Mouse (Mus musculus) C2C12 (cell line): Measurements from ENCODE around the gene Mbd6. TPM values are rescaled to one million over a fixed set of nuclear protein-coding genes. Genes with fewer than 3 reads are reported as not detected.

ENCODE experiments used
- H3K27me3 ChIP-seq: one replicate; pipeline ENCODE4 v1.6.1; 2011; ENCODE audit not compliant: control insufficient read depth, insufficient read depth, insufficient read length
- H3K36me3 ChIP-seq: one replicate; pipeline ENCODE4 v1.6.1; 2011; ENCODE audit not compliant: control insufficient read depth, insufficient read depth
- H3K4me3 ChIP-seq: one replicate; pipeline ENCODE4 v1.5.1; 2011; ENCODE audit warnings: mild to moderate bottlenecking, control low read depth; ENCODE audit not compliant: poor library complexity, insufficient read depth, severe bottlenecking
- H3K79me2 ChIP-seq: one replicate; pipeline ENCODE4 v1.6.1; 2011; ENCODE audit not compliant: control insufficient read depth, insufficient read depth
- H3K79me3 ChIP-seq: one replicate; pipeline ENCODE4 v1.6.1; 2011; ENCODE audit warnings: low read depth, control low read depth
- H3ac ChIP-seq: one replicate; pipeline ENCODE3; 2011; ENCODE audit warnings: low read depth; ENCODE audit not compliant: control insufficient read depth, insufficient read length
- CEBPB ChIP-seq: IDR thresholded peaks from one replicate; pipeline ENCODE4 v1.6.1; 2011; ENCODE audit warnings: low read depth, mild to moderate bottlenecking, control low read depth, moderate library complexity
- CTCF ChIP-seq: IDR thresholded peaks from one replicate; pipeline ENCODE4 v1.5.1; 2011; ENCODE audit not compliant: control insufficient read depth, insufficient read depth, insufficient read length
- FOSL1 ChIP-seq: IDR thresholded peaks from one replicate; pipeline ENCODE4 v1.8.0; 2011; ENCODE audit warnings: mild to moderate bottlenecking, low read length; ENCODE audit not compliant: poor library complexity, insufficient read depth, severe bottlenecking
- MAX ChIP-seq: IDR thresholded peaks from one replicate; pipeline ENCODE4 v1.6.1; 2011; ENCODE audit warnings: mild to moderate bottlenecking, control low read depth
- MYOD1 ChIP-seq: IDR thresholded peaks from one replicate; pipeline ENCODE4 v1.6.1; 2011; ENCODE audit warnings: low read depth; ENCODE audit not compliant: control insufficient read depth, insufficient read length
- MYOG ChIP-seq: IDR thresholded peaks from one replicate; pipeline ENCODE4 v1.6.1; 2011; ENCODE audit not compliant: control insufficient read depth, insufficient read length; ENCODE audit errors: extremely low read depth
- USF1 ChIP-seq: IDR thresholded peaks from one replicate; pipeline ENCODE4 v1.6.1; 2011; ENCODE audit warnings: low read depth, mild to moderate bottlenecking, control low read depth, moderate library complexity
- polyA plus RNA-seq: library from polyadenylated mRNA; unstranded; fragments of >200 nt; fragmentation: generic; extraction: Trizol; gene quantifications from one replicate; pipeline ENCODE4 v1.2.1, GENCODE M21; 2012; ENCODE audit warnings: missing spikeins

The Mbd6 gene
- polyA plus RNA-seq, 1 experiment = 15.2 TPM

DNA sequence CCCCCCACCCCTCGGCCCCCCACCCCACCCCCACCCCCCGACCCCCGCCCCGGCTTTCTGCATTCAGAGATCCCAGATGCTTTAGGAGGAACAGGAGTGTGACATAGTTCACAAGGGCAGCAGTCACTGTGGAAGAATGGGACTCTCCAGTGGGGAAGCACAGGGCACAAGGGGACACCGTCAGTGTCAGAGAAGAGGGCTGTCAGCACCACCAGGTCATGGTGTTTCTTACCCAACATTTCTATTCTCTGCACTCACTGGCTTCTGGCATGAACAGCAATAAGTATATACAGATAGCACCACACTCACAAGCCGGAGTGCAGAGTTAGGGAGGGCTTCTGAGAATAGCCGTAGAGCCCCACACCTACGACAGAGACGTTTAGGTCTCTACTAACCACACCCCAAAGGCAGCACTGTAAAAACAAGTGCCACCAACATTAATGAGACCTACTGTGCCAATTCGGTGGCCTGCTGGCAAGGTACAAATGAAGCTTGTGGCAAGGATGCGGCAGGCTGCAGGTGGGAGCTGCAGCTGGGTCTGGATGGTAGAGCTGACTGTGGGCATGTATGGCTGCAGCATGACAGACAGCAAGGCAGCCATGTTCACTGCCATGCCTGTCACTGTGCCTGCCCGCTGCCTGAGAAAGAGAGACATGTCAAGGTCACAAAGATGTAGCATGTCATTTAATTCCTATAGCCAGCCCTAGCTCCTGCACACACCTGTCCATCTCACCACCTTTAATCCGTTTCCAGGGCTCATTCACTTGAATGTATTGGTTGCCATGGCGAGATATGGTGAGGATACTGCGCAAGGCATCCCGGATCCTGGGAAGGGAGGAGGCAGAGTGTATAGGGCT lies 8.4 kb upstream of the Mbd6 start:
- Histone ChIP-seq H3K36me3 (peaks cover 96% of the 10 kb centered on the region), H3K79me2 (peaks cover 31% of the 10 kb centered on the region), H3K4me3 (no peak overlapping the region), H3K79me3 (peaks cover 12% of the 10 kb centered on the region), H3K27me3 (no peaks in the 10 kb centered on the region), H3ac (no peak overlapping the region)
- TF ChIP-seq CEBPB (no peak), CTCF (no peak), MAX (no peak), MYOD1 (no peak), FOSL1 (no peak), USF1 (no peak), MYOG (no peak)

- H3K79me3 ChIP-seq = peaks cover 21% of the 10 kb centered on the region
- TF ChIP-seq CTCF = no peak
- no peak for TF ChIP-seq MYOD1
- TF ChIP-seq MAX = no peak
- TF ChIP-seq CEBPB = no peak
- TF ChIP-seq USF1 = no peak
- no peak for TF ChIP-seq FOSL1
- TF ChIP-seq MYOG = no peak
- no peak overlapping the region for H3K4me3 ChIP-seq
- H3ac ChIP-seq = no peak overlapping the region
- no peaks in the 10 kb centered on the region for H3K27me3 ChIP-seq
- peaks cover 93% of the 10 kb centered on the region for H3K36me3 ChIP-seq
- H3K79me2 ChIP-seq = peaks cover 42% of the 10 kb centered on the region
These were observed 7.4 kb upstream of the Mbd6 start for GRCm38 (mm10) chr10:127295986-127296794.

DNA sequence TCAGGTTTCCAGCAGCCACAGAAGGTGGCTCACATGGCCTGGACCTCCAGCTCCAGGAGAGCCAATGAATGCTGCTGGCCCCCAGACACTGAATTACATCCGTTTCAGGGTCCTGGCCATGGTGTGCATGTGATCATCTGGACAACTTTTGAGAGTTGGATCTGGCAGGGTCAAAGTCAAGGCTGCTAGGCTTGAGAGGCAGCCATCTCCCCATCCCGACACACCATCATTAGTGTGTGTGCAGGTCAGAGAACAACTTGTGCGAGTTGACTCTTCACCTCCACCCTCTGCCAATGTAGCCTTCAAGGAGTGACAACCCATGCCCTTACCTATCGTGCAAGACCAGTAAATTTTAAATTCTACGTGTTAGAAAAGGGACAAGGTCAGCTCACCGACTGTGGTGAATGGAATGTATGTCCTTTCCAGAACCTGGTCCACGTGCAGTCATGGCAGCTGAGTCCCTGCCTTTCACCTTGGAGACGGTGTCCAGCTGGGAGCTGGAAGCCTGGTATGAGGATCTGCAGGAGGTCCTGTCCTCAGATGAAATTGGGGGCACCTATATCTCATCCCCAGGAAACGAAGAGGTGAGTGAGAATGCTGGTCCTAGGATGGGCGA lies 6.2 kb upstream of the Mbd6 start:
- peaks cover 46% of the 10 kb centered on the region for H3K79me2 ChIP-seq
- TF ChIP-seq CEBPB = no peak
- no peak for TF ChIP-seq USF1
- no peak for TF ChIP-seq MYOG
- TF ChIP-seq FOSL1 = no peak
- no peak for TF ChIP-seq MAX
- no peak for TF ChIP-seq CTCF
- TF ChIP-seq MYOD1 = no peak
- no peak overlapping the region for H3K4me3 ChIP-seq
- peaks cover 81% of the 10 kb centered on the region for H3K36me3 ChIP-seq
- no peaks in the 10 kb centered on the region for H3K27me3 ChIP-seq
- no peak overlapping the region for H3ac ChIP-seq
- H3K79me3 ChIP-seq = peaks cover 25% of the 10 kb centered on the region

DNA sequence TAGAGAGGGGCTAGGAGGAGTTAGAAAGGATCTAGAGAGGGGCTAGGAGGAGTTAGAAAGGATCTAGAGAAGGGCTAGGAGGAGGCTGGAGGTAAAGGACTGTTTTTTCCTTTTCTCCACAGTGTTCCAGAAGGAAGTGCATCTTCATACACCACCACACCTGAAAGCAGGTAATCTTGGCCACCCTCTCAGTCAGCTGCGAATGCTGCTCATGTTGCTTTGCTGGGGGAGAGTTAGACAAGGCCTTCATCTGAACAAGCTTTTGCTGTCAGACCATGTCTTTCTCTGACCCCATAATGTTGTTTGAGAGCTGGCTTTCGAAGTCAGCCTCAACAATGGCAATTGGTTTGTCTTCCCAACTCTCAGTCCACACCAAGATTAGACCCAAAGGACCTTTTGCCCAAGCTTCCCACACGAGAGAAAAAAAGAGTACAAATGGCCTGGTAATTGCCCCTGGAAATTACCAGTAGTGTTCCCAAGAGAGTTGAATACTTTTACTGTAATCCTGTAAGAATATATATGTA lies 4.8 kb upstream of the Mbd6 start:
- Histone ChIP-seq H3ac (no peak overlapping the region), H3K4me3 (no peak overlapping the region), H3K27me3 (no peaks in the 10 kb centered on the region), H3K79me3 (peaks cover 25% of the 10 kb centered on the region), H3K36me3 (peaks cover 68% of the 10 kb centered on the region), H3K79me2 (peaks cover 46% of the 10 kb centered on the region)
- TF ChIP-seq CTCF (no peak), MYOG (no peak), FOSL1 (no peak), MAX (no peak), MYOD1 (no peak), CEBPB (no peak), USF1 (no peak)

DNA sequence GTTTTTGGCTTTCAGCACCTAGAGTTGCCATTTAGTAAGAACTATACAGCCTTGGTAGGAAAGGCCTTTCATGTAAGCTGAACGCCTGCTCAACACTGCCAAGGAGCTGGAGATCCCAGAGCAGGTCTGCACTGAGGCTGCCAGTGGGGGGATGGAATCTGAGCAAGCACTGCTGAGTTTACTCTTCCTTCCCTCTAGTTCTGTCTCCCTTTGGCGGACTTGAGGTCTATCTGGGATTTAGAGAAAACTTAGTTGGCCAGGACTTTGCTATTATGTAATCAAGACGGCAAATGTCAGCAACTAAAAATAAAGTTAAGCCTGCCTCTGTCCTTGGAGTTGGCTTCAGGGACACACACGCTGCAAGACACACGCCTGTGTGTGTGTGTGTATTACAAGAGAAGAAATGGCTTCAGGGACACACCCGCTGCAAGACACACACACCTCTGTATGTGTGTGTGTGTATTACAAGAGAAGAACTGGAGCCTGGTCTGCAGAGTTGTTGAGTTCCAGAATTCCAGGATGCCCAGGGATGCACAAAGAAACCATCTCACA lies 4.2 kb upstream of the Mbd6 start:
- Histone ChIP-seq H3ac (no peak overlapping the region), H3K36me3 (peaks cover 63% of the 10 kb centered on the region)
- no peak for TF ChIP-seq MAX
- TF ChIP-seq MYOG = no peak
- TF ChIP-seq MYOD1 = no peak
- TF ChIP-seq CTCF = no peak
- no peak for TF ChIP-seq CEBPB
- no peak for TF ChIP-seq FOSL1
- no peak for TF ChIP-seq USF1

More for the DNA sequence above, 4.2 kb upstream of the Mbd6 start:
- H3K79me3 ChIP-seq = peaks cover 28% of the 10 kb centered on the region
- H3K4me3 ChIP-seq = no peak overlapping the region
- no peaks in the 10 kb centered on the region for H3K27me3 ChIP-seq
- H3K79me2 ChIP-seq = peaks cover 52% of the 10 kb centered on the region
